Mouse (Mus musculus): ENCODE results near the gene Nthl1.

Gene Nthl1

DNA sequence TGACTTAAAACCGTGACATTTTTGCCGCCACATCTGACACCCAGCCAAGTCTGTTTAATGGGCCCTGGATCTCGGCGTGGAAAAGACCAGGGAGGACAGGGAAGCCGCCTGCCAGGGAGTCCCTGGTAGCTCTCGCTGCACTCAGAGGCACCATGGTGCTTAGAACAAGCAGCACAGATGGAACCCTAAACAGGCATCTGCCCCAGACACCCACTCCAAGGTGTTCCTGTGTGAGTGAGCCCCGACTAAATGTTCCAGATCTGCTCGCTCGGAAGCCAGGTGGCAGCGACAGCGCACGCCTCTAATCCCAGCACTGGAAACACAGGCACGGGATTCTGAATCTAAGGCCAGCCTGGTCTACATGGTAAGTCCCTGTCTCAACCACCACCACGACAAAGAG is 2.4 kb upstream of the Nthl1 start:
- no peak for DNase-seq

DNA sequence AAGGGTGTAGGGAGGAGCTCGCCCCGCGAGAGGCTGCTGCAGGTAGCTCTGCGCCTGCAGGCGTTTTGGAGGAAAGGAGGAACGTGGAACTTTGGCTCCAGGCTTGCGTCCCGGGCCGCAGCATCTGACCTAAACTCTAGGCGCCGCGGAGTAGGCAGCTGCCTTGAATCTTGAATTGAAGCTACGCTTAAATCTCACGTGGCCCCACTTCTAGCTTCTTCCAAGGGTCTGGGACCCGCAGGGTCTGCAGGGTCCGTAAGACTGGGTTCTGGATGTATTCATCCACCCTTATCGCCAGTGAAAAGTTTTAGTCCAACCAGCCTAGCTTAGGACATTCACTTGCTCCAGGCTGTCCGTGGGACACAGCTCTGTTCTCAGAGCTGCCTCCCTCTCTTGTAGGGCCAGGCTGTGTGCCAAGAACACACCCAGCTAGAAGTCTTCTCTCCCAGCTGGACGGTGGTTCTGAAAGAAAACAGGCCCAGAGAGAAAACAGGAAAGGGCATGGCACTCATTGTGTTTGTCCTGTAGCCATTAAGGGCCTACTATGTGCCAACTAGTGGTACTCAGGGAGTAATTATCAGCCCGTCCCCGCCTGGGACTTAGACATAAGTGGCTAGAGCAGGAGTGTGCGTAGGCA is 451 bp downstream of the Nthl1 start:
- DNase-seq: peak; percentile 87 to 91

DNA sequence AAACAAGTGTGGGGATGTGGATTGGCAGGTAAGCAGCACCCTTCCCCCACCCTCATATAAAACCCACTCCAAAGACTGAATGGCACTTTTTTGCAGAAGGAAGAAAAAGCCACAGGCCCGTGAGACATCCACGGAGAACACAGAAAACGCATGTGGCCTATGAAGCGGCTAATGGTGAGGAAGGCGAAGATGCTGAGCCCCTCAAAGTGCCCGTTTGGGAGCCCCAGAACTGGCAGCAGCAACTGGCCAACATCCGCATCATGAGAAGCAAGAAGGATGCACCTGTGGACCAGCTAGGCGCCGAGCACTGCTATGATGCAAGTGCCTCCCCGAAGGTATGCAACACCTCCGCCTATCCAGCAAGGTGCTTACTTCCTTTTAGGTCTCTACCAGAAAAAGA is 1.4 kb downstream of the Nthl1 start:
- no peak for DNase-seq

DNA sequence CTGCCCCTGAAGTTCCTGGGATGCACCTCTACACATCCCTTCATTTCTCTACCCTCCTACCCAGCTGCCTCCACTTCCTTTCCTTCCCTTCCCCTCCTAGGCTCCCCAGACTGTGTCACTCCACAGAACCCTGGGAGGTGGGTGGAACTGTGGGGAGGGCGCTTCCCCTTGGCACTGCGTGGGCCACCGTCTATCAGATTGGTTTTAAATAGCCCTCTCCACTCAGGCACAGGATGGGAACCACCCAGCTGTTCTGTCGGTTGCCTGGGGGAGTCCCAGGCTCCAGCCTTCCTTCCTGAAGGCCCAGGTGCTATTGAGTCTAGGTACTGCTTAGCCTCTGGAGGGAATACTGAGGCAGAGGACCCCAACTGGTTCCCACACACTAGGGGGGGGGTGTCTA is 2.5 kb downstream of the Nthl1 start:
- DNase-seq: peak; percentile 74 to 80

DNA sequence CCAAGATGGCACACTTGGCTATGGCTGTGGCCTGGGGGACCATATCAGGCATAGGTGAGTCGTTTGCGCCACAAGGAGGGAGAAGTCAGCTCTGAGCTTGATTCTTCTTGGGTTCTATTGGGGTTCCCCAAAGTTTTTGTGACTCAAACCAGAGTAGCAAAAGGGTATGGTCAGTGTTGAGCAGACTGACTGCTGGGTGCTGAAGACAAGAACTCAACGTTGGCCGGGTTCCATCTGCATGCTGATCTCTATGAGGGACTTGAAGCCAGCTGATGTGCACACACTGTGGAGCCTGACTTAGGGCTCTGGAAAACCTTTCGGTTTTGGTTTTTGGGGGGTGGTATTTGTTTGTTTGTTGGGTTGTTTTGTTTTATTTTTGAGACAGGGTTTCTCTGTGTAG is 3.2 kb downstream of the Nthl1 start:
- DNase-seq: no peak

DNA sequence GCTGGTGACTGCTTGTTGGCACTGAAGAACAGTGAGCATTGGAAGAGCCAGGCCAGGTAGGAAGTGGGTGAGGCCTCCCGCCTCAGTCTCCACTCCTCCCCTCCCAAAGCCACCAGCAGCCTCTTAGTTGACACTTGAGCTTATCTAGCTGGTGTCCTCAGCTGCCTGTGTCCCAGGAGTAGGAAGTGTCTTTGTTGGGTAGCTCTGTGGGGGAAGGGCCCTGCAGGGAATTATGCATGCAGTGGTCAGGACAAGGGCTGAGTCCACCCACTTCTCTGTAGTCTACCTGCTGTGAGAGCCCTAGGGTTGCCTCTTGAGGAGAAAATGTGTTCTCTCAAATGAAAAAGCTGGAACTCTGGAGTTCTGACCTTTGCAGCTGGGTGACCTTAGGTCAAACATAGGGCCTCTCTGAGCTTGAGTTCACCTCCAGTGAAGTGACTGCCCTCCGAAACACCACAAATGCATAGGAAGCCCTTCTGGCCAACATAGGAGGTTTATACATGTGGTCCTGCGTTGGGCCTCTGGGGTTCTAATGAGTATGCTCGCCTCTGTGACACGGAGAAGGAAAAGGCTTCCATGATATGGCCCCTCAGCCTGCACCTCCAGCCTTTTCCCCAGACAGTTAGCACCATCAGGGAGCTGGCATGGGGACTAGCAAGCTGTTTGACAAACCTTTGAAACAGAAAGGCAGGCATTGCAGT is 4.5 kb downstream of the Nthl1 start:
- DNase-seq: peak; percentile 81 to 86

DNA sequence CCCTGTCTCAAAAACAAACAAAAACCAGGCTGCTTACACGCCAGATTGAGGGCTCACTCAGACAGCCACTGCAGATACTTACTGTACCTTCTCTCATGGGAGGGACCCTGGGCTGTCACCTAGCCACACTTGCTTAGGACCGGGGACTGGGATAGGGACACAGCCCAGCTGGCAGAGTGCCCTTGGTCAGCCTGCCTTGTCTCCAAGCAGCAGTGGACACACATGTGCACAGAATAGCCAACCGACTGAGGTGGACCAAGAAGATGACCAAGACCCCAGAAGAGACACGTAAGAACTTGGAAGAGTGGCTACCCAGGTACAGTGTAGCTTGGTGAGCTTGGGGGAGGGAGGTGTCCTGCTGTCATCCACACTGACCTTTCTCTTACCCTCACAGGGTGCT is 5.7 kb downstream of the Nthl1 start:
- no peak for DNase-seq

DNA sequence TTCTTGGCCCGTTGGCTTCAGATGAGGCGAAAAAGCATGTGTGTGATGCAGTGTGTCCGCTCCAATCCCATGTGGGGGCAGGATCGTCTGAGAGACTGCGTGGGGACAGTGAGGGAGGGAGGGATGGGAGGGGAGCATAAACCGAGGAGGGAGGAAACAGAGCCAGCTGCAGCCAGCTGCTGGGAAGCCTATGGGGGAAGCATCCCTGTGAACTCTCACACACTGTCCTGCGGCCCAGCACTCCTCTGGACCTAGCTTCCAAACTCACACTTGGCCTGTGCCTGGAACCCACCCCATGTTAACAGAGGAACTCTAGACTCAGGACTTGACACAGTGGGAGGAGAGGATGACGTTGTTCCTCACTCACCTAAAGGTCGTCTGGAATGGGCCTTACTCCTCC is 6.4 kb downstream of the Nthl1 start:
- DNase-seq: peak; percentile 55 to 62

DNA sequence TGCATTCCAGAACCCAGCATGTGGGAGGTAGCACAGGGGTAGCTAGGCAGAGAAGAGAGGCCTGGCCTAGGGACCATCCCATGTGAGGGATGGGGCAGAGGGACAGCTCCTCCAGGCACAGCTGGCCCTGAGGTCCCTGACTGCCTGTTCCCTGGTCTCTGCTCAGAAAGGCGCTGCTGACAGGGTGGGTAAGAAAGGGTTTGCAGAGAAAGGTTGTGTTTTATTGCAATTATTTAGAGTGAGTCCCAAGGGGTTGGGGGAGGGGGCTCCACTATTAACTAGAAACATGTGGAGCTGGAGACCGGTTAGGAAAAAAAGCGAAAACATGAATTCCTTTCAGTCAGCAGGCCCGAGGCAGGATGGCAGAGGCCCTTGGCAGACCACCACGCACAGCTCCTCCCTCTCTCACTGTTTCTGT is 7.1 kb downstream of the Nthl1 start:
- no peak for DNase-seq

DNA sequence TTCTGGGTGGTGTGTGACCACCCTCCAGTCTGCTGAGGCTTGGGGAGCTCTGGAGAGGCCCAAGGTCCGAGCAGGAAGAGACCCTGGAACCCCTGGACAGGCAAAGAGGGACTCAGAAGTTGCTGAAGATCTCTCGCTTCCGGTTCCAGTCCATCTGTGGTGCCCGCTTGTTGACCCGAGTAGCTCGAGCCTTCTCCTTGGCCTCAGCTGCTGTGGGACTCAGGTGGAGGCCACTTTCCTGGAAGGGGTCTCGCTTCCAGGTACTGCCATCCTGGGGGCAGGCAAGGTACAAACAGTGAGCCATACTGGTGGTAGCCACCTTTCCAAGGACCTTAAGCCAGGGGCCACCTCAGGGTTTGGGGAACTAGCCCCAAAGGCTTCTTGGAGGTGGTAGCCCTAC is 7.6 kb downstream of the Nthl1 start:
- DNase-seq: no peak

DNA sequence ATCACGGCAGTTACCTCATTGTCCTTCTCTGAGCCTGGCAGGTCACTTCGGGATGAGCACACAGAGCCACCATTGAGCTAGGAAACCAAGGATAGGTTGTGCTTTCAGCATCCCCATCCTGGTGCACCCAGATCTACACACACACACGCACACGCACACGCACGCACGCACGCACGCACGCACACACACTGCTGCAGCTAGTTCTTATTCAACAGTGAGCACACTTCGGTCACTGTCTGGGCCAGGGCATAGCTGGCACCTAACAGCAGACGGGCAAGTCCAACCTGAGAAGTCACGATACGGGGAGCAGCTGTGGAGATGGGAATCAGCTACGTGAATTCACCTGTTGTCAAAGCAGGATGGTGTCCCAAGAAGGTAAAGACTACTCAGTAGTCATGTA is 8.1 kb downstream of the Nthl1 start:
- DNase-seq: no peak

DNA sequence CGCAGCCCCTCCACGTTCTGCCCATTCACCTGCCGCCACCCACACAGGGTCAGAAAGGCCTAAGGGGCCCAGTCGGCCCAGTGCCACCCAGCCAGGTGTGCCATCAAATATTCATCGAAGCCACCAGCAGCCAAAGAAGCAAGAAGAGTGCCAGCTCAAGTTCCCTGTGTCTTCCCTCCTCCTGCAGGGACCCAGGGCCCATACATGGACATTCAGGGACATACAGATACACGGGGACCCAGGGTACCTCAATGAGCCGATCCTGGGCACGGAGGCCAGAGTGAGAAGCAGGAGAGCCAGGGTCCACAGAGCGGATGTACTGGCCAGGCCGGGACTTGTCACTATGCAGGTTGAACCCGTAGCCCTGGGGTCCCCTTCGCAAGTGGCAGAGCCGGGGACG is 9.5 kb downstream of the Nthl1 start:
- no peak for DNase-seq

DNA sequence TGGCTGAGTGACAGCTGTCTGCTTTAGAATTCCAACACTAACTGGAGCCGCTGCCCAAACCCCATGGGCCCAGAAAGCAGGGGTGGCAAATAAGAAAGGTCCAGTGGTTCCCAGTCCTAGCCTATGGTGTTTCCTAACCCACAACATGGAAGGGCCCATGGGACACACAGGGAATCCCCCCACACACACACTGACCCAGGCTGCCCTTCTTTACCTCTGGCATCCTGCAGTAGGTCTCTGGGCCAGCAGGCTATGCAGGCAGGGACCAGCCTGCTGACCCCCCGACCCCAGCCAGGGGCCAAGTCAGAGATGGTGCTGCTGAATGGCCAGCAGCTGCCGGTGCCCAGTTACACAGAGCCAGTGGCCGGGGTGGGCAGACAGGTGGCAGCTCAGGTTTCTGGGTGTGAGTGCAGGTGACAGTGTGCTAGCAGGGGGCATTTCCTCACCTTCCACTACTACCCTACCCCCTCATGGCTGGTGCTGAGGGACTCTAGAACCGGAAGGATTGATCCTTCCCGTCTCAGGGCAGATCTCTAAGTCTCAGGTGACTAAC is 10.4 kb downstream of the Nthl1 start:
- DNase-seq: no peak

DNA sequence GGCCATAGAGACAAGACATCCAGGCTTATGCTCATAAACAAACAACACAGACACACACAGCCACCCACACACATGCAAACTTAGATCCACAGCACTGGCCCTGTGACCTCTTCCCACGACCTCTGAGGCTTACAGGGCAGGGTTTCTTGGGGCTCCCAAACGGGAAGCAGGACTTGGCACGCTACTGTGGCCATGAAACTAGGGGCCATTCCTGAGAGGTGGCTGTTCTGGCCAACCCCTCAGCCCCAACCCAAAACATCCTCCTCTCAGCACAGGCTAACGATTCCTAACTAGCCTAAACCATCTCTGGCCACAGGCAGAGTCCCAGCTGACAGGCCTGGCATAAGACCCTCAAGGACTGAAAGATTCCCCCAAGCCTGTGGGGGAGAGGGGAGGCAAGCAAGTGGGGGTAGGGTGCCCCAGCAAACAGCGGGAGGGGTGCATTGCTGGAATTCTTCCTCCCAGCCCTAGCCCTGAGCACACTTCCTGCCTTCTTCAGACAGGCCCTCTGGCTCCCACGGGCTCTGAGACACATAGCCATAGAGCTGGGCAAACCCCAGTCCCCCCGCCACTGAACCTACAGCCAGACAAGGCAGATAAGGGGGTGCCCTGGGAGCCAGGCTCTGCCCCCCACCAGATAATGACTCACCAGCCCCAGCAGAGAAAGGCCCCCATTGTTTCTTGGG is 11.7 kb downstream of the Nthl1 start:
- peak; percentile 63 to 69 for DNase-seq

DNA sequence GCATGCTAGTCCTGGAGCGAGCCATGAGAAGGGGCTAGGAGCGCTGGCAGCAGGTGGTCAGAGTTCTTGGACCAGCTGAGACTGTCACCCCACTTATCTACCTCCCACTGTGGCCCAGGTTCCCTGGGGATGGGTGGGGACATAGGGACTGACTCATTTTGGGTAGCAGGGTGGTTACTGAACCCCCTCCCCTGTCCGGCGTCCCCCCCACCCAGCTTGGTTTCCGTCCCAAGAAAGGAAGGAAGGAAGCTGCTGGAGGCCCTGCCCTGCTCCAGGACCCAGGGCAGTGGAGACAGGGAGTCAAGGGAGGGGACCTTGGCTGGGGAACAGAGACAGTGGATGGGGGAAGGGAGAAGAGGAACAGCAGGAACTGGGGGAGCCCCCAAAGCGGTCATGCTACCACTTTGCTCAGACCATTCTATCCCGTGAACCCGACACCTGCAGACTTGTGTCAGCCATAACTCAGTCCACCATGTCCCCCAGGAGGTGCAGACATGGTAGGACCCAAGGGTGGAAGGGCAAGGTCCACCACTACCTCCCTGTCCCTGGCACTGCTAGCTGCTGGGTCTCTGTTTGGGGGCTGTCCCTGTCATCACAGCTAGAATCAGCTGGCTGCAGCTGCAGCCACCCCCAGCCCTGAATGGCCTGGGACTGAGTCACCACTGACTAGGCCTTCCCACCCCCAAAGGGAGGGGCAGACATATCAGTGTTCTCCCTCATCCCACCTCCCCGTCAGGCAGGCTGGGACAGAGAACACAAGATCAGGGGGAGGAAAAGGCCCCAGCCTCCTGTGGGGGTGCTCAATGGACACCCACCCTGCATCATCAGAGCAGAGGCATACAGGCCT is 12.6 kb downstream of the Nthl1 start:
- peak; percentile 74 to 85 for DNase-seq

DNA sequence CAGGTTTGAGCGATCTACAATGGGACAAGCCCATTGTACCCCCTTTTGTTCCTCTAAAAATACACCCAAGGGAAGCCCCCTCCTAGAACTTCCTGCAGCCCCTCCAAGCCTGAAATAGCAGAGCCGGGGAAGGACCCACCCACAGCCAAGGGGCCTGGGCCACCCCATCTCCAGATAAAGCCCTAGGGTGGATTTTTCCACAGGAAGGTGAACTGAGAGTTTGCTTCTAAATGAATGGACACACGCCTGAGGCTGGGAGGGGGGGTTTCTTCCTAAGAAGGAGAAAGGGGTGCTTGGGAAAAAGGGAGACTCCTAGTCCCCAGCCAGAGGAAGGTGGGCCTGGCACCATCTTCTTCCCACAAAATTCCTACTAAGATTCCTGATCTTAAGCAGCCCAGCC is 13.4 kb downstream of the Nthl1 start:
- DNase-seq: peak; percentile 63 to 76

DNA sequence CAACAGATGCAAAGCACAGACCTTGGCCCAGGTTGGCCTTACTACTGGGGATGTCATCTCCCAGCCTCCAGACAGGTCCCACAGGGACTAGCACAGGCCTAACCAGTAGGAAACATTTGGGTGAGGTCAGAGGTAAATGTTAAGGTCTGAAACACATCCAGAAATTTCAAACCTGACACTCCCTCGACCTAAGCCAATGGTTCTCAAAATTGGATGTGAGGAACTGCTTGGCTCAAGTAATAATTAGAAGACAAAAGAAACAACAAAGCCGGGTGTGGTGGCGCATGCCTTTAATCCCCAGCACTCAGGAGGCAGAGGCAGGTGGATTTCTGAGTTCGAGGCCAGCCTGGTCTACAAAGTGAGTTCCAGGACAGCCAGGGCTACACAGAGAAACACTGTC is 13.9 kb downstream of the Nthl1 start:
- no peak for DNase-seq

DNA sequence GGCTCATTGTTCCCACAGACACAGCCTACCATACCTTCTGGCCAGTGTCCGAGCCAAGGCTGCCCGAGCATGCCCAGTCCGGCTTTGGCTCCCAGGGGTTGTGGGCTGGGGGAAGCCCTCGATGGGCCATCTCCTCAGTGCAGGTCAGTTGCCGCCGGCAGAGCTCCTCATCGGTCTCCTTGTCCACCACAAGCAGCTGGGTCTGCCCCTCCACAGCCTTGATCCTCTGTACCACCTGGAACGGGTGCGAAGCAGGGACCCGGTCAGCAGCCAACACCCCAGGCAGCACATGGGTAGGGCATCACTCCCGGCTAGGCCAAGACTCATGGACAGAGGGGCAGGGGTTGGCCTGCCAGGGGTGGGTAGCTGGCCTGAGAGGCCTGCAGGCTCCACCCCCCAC is 15.0 kb downstream of the Nthl1 start:
- peak in 1 of 2 experiments; percentile 51 for DNase-seq

DNA sequence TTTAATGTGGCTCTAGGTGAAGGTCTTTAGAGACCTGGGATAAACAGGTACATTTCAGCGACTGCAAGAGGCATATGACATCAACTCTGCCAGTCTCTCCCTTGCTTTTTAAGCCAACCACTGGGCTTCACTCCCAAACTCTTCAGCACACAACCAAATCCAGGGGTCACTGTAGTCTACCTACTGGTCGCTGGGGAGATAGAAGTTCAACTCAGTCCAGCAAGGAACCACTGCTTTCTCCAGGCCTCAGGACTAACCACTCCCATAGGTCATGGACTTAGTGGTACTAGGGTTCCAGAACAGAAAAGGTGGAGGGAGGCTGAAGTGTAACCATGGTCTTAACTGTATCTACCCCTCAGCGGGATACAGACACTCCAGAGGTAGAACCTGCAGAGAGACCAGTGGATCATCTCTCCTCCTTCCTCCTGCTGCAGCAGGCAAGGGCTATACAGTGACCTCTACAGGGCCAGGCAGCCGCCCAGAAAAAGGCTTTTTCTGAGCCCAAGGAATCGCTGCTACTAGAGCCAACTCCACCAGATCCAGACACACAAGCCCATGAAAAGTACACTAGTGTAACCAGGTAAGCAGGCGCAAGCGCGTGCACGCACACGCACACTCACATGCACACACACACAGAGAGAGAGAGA is 16.4 kb downstream of the Nthl1 start:
- no peak for DNase-seq

DNA sequence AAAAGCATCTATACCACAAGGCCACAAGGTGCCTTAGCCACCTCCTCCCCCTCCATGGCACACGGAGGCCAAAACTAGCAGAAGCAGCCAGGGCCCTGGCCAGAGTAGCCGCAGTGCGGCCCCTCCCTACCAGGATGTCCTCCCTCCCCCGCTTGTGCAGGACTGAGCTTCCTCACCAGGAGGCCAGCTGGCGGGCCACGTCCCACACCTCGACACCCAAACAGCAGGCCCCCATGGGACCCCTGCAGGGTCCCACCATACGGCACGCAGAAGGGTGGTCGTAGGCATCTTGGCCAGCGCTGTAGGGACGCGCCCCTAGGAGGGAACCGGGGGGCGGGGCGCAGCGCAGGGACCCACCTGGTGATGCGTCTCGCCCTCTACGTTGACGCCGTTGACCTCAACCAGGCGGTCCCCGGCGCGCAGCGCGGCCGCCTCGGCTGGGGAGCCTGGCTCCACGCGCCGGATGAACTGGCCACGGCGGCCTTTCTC is 17.1 kb downstream of the Nthl1 start:
- peak; percentile 74 to 79 for DNase-seq

DNA sequence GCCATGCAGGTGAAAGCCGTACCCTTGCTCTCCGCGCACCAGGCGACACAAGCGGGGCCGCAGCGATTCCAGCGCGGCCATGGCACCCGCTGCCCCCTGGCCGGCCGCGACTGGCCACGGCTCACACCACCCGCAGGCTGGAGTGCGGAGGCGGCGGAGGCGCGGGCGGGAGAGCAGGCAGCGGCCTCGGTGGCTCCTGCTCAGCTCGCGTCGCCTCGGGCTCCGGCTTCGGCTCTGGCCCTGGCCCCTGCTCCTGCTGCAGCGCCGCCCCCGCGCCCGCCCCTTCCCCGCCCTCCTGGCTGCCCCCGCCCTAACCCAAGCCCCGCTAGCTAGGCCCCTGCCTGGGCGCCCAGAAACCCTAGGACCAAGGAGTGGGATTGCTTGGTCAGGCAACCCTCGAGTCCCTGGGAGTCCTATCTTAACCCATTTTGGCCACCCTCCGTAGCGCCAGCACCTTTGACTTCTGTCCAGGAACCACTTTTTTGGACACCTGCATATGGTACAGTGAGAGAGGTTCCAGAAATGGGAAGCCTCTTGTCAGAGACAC is 17.7 kb downstream of the Nthl1 start, which contains the start of gene Slc9a3r2:
TSS of gene Slc9a3r2 (minus strand) at position 258 of the 547 bp plus-strand sequence.
- peak; percentile 59 to 62 for DNase-seq

DNA sequence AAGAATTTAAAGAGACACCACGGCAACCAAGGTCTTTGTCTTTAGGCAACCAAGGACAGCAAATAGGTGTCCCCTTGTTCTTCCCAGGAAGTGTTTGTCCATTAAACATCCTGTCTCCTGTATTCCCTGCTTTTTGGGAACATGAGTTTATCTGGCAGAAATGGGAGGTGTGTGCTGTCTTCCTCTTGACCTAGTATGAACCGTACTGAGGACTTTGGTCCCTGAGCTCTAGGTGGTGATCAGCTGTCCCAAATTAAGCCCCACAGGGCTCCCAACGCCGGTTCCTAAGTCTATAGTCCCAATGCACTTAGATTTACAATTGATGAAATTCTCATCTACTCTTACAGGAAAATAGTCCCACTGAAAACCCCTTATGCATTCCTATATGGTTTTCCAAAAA is 18.3 kb downstream of the Nthl1 start:
- no peak for DNase-seq
